Mouse (Mus musculus) spleen, postnatal 36 days (tissue): ENCODE results near the gene Slc2a13.
A peak's percentile ranks its signal among the peaks of the same experiment; 100 is the strongest.

Source experiments
- DNase-seq, 2 experiments: peaks; one replicate each; pipeline ENCODE4 v3.0.0; 2022; ENCODE audit warnings: low spot score in 2 of 2, mixed read lengths in 1 of 2

The Slc2a13 gene

DNA sequence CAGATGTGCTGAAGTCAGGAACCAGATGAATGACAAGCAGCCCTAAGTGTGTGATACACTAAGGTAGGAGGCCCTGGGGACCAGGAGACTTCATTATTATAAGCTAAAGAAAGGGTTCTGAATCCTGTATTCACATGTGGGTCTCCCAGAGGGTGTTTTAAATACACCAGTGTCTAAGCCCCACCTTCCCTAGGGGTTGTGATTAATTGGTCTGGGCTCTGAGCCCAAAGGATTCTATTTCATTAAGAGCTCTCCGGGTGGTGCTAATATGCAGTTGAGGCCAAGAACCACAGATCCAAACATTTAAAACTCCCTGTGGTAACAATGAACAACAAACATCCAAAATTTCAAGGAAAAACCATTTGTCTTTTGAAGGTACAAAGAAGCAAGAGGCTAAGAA lies 70.4 kb downstream of the Slc2a13 start:
- DNase-seq = no peak

GRCm38 (mm10) chr15:91502235-91502634 lies 70.8 kb downstream of the Slc2a13 start:
- no peak for DNase-seq

DNA sequence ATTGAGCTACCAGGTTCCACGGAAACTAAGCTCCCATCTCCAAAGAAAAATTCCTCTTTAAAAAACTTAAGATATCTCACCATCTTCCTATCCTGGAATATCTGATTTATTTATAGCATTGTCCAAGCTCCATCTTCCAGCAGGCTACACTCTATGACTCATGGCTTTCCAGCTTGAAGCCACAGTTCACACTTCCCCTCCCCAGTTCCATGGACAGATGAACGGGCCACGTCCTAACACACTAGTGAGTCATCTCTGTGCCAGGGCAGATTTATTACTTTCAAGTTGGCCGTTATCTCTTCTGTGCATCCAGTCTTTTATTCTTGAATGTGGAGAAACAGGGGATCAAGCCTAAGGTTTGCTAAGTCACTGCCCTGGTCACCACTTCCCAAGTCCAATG lies 78.0 kb downstream of the Slc2a13 start:
- DNase-seq = no peak

DNA sequence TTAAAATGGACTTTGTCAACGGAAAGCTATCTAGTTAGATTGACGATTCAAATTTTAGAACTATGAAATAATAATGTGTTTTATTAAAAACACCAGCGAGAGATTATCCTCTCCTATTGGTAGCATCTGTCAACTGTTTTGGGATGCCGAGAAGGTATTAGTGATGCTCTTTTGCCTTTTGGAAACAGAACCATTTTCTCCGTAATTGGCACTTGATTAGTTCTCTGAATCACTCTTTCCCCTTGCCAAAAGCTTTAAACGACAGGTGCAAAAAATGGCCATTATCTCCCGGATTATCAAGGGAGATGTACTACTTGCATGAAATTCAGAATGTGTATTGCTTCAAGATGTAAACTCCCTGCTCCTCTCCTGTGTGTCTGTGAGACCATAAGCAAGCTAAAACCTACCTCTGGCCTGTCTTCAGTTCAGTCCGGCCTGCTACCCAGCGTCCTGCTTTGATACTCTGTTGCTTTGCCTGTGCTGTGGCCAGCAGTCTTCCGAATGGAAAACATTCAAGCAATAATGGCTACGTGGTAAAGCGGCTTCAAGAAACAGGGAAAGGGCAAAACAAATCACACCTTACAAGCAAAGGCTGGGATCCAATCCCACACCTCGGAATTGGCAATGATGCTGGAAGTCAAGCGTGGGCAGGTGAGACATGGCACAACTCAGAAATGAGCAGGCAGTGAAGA lies 93.0 kb downstream of the Slc2a13 start:
- DNase-seq = no peak

DNA sequence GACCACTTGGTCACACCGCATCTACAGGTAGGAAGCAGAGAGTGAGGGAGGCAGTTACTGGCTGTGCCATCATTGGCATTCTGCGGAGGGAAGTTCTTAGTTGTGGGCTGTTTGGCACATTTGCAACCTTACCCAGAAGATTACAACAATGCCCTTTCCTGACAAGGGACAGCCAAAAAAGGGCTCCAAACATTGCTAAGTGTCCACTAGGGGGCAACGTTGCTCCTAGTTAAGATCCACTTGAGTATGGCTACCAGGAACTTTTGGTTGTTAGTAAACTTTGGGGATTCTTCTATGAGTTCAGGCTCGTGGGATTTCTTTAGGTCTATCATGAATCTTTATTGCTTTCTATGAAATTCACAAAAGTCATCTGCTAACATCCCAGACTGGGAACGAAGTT lies 95.3 kb downstream of the Slc2a13 start:
- DNase-seq = peak; percentile 3 to 4

DNA sequence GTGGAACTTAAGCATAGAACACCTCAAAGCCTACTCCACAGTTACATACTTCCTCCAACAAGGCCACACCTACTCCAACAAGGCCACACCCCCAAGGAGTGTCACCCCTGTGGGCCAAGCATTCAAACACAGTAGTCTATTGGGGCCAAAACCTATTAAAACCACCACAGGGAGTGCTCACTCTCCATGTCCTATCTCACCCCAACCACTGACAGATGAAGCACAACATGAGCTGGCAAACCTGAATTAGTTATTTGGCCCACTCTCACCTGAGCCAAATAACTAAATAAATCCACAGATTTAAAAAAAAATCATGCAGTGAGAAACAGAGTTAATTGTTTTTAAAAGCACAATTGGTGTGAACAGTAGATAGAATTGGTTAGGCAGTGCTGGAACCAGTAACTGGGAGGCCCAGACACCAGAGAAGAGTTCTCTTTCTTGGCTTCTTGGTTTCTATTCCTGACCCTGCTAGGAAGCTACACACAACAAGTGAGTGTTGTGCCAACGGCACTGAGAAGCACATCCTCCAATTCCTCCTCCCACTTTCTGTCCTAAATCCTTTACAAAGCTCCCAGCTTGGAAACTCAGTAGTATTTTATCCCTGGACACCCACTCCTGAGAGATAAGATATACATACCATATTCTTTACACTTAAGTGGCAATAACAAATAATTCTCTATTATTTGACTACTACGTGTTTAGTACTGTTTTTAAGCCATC lies 99.2 kb downstream of the Slc2a13 start:
- no peak for DNase-seq

DNA sequence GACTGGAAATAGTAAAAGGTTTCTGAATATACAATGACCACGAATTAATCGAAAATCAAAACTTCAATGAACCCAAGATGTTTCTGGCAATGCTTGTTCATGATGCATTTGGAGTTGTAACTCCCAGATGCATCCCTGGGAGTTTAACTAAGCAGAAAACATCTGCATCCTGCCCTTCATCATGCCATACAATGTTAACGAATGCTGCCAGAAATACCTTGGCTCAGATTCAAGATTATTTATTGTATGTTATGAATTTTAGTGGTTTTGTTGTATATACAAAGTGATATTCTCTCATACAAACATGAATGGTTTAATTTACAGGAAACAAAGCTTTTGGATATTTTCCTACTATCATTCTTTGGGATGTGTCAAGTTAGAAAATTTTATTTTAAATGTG lies 107.7 kb downstream of the Slc2a13 start:
- no peak for DNase-seq

DNA sequence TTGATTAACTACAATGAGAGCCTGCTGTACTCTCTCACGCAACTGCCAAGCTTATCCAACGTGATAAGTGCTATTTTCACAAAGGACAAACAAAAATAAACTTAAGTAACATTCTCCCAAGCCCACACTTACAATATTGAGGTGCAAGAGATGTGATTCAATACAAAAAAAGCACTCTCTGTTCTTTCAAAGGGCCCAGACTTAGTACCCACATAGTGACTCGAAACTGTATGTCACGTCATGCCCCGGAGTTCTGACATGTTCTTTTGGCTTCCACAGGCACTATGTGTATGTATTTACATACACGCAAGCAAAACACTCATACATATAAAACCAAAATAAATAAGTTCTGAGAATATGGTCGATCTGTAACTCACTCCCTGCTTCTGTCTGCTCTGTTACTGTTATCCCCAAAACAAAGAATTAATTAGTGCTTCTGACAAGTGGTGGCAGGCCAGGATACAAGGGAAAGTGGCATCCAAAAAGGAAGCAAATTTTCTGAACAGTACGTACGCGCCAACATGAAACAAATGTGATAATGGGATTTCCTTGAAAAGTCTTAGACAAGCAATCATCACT lies 109.1 kb downstream of the Slc2a13 start:
- no peak for DNase-seq

DNA sequence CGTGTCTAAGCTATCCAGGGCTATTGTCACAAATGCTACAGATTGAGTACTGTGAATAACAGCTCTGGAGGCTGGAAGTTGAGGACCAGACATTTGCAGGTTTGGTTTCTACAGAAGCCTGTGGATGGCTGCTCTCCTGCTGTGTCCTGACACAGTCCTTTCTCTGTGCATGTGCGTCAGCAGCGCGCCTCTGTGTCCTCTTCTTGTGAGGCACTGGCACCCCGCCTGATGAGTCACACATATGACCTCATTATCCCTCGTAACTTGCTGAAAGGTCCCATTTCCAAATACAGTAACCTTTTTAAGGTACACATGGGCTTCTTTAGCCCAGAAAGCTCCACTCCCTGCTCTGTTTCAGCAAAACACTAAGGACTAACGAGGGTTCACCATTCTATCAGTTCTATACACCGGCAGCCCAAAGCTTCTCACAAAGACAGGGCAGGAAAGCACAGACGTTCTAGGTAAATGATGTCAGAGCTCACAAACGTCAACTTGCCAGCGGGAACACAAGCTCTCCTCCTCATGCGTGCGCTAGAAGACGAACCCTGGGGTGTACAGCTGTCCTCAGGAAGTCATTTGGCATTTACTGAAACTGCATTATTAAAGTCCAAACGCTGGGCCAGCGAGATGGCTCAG lies 109.9 kb downstream of the Slc2a13 start:
- no peak for DNase-seq

GRCm38 (mm10) chr15:91461940-91462339 lies 111.1 kb downstream of the Slc2a13 start:
- no peak for DNase-seq

- no peak for DNase-seq
Measured at GRCm38 (mm10) chr15:91457202-91457601, 115.9 kb downstream of the Slc2a13 start.

DNA sequence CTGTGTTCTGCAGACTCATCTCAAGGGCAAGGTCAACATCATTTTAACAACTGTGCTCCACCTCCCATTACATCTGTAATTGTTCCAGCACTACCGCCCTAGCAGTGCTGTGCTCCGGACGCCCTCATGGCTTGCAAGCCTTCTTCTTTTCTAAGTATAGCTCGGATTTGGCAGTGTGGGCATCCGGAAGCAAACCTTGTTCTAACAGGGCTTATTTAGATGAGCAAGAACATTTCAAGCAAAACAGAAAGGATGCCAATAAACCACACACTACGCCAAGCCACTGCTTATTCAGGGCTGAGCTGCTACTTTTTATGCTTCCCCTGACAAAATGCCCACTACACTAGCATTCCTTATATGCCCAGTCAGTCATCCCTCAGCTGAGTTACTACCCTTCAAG lies 127.7 kb downstream of the Slc2a13 start:
- no peak for DNase-seq

DNA sequence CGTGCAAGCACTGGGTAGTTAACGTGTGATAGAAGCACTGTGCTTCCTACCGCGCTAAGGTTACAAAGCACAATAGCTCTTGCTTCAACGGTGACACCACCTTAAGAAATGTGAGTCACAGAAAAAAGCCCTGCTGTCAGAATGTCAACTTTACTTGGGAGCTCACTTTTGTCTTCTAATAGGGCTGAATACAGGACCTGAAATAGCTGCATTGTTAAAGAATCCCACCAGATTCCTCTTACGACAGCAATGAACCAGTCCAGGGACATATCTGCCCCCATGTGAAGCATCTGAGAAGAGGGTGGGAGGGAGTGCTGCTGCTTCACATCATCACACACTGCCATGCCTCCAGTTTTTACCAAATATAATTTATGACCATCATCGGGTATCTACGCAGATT lies 129.6 kb downstream of the Slc2a13 start:
- DNase-seq = no peak

DNA sequence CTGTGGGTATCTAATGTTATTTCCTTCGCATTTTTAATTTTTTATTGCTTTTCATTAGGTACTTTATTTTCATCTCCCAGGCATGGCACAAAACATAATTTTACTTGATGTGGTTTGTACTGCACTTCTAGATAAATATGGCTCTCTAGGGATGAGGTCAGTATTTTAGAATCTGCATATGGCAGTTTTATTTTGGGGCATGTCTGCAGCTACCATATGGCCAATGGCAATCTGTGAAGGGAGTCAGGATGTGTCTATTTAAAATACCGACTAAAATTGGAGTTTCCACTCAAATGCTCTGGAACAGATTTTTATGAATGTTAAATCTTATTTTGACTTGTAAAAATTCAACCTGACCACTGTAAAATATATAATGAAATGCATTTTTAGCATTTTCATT lies 133.2 kb downstream of the Slc2a13 start:
- DNase-seq = no peak

DNA sequence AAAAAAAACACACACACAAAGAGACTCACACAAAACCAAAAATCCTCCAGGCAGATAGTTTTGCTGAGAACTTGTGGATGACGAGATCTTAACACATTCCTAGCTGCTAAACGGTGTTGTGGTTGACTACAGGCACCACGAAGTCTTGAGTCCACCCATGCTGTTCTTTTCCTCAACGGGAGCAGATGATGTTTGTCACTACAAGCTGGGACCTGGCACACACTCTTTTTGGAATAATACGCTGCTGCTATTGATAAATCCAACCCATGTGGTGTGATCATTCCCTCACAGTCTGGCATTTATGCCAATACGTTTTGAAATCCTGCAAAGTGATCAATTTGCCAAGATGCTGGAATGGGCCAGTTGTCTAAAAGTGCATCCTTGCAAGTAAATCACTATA lies 147.6 kb downstream of the Slc2a13 start:
- no peak for DNase-seq

GRCm38 (mm10) chr15:91406979-91407378 lies 166.1 kb downstream of the Slc2a13 start:
- DNase-seq = no peak

GRCm38 (mm10) chr15:91395165-91395564 lies 177.9 kb downstream of the Slc2a13 start:
- DNase-seq = no peak

GRCm38 (mm10) chr15:91383694-91384093 lies 189.4 kb downstream of the Slc2a13 start:
- DNase-seq = no peak

DNA sequence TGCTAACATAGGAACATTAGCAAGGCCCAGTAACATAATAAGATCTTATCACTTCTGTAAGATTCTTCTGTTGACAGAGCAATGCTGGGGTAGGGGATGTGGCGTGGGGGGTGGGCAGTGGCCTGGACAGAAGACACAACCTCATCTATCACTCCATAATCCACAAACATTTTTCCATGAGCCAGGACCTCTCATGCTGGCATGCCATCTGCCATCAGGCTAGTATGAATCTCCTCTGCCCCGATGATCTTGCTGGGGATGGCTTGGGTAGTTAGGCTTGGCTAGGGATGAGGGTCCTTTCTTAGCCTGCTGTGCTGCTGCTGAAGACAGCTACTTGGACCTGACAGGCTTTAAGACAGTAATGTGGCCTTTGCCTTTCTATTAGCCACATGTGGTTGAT lies 190.5 kb downstream of the Slc2a13 start:
- no peak for DNase-seq

- no peak for DNase-seq
Measured at GRCm38 (mm10) chr15:91381864-91382263, 191.2 kb downstream of the Slc2a13 start.

DNA sequence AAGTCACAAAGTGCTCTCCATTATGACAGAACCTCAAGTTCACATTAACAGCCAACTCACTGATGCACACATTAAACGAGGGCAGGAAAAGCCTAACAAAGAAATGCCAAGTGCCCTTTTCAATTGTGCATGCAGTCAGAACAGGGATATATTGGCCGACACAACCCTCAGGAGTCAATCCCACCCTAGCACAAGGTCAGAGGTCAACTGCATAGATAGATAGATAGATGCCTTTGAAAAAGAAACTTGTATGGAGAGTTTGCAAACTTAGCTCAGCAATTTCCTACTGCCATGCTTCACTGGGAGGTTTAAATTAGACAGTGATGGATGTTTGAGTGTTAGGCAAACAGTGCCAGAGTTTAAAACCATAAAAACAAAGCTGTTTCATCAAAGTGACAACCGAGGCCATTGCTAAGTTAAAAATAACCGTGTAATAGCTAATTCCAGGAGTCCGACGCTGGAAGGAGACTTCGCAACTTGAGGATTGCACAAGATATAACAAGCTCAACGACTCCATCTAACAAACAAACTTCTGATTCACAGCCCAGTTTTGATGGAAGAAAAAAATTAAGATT lies 194.2 kb downstream of the Slc2a13 start:
- DNase-seq = no peak

GRCm38 (mm10) chr15:91377568-91377967 lies 195.5 kb downstream of the Slc2a13 start:
- DNase-seq = no peak
